Mouse (Mus musculus) left cerebral cortex, postnatal 25 days (tissue): ENCODE data around the gene Acss3. TPM values are rescaled to one million over a fixed set of nuclear protein-coding genes. Genes with fewer than 3 reads are reported as not detected.
A peak's percentile ranks its signal among the peaks of the same experiment; 100 is the strongest.

Experiments used
- DNase-seq, 2 experiments: peaks; one replicate each; pipeline ENCODE4 v3.0.0; 2022; ENCODE audit warnings: low spot score in 2 of 2, mixed read lengths in 1 of 2
- intact Hi-C: fragments of 180-260 bp; cut with DNase I; formaldehyde crosslinking; loops from one replicate; pipeline ENCODE4 v1.15.1; 2025
- total RNA-seq, 2 experiments: library from RNA; stranded (reverse); gene quantifications; 2 replicates each; pipeline ENCODE4 v1.2.3; 2021

Gene Acss3
- total RNA-seq, 2 experiments from 2014 or later: 0.64 to 0.73 TPM

GRCm38 (mm10) chr10:107039211-107039610 is 84.3 kb downstream of the Acss3 start:
- DNase-seq: no peak
- intact Hi-C loops: no loop called here

DNA sequence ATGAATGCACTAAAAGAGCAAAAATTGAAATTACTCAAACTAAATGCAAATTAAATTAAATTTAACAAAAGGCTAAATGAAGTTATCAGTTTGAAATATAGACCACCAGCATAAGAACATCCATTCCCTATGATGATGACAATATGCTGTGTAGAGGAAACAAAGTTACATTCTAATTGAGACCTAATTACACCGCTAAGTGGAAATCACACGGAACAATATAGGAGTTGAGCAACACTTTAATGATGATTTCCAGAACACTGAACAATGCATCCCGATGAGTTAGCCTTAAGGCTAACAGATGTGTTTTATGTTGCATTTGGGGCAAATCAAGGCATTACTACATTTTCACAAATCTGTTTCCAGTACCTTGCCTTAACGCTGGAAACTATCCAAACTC is 99.2 kb downstream of the Acss3 start:
- intact Hi-C loops: no loop called here

DNA sequence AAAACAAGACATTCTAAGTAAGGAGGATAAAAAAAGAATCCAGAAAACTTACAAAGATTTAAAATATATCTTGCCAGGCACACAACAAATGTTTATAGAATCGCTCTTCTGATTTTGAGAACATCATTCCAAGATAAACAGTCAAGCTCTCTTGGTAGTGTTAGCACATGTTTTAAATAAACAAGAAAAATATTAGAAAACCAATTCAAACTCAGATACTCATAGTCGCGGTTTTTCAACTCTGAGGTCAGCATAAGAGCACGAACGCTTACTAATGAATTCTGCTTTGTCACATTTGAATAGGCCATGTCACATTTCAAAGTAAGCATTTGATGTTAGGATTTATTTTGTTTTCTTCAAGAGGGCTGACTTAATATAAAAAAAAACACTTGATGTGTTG is 102.3 kb downstream of the Acss3 start:
- DNase-seq: no peak
- intact Hi-C loops: no loop called here

More for the DNA sequence above, 99.2 kb downstream of the Acss3 start:
- DNase-seq: no peak

DNA sequence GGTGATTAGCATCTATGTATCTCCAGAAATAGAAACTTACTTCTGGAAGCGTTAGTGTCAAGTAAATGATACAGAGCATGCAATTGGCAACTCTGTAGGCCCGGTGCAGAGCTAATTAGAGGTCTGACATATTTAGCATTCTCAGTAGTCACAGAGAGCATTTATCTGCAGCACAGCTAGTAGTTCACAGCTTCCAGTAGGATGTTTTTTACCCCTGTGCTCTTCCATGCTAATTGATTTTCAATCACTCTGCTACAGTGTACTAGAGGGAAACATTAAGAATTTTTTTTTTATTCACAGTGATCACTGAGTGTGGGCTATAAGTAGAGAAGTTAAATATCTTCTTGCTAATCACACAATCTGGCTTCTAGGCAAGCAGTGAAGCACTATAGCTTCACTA is 112.3 kb downstream of the Acss3 start:
- intact Hi-C loops: no loop called here
- no peak for DNase-seq

DNA sequence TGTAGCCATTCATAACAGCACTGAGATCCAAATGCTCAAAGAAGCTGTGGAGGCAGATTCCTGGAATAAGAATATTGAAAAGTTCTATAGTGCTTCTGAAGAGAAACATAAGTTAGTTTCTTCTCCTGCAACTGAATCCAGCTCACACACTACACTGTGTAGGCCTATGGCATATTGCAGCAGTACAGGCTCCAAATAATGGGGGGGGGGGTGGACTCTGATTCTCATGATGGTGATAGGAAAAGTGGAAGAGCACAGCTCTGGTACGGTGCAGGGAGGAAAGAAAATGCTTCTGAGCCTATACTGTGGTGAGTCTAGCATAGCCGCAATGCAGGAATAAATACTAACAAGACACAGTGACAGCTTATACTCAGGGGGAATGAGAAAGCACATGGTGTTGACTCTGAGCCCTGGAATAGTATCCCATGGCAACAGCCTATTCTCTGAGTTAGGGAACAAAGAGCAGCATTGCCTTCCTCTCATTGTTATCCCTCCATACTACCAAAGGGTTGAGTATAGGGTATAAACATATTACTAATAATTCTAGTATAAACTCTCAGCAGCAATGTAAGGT is 125.3 kb downstream of the Acss3 start:
- no peak for DNase-seq

GRCm38 (mm10) chr10:106989478-106989877 is 134.0 kb downstream of the Acss3 start:
- DNase-seq: no peak
- intact Hi-C loops: no loop called here

More for the DNA sequence above, 125.3 kb downstream of the Acss3 start:
- intact Hi-C loops: no loop called here

DNA sequence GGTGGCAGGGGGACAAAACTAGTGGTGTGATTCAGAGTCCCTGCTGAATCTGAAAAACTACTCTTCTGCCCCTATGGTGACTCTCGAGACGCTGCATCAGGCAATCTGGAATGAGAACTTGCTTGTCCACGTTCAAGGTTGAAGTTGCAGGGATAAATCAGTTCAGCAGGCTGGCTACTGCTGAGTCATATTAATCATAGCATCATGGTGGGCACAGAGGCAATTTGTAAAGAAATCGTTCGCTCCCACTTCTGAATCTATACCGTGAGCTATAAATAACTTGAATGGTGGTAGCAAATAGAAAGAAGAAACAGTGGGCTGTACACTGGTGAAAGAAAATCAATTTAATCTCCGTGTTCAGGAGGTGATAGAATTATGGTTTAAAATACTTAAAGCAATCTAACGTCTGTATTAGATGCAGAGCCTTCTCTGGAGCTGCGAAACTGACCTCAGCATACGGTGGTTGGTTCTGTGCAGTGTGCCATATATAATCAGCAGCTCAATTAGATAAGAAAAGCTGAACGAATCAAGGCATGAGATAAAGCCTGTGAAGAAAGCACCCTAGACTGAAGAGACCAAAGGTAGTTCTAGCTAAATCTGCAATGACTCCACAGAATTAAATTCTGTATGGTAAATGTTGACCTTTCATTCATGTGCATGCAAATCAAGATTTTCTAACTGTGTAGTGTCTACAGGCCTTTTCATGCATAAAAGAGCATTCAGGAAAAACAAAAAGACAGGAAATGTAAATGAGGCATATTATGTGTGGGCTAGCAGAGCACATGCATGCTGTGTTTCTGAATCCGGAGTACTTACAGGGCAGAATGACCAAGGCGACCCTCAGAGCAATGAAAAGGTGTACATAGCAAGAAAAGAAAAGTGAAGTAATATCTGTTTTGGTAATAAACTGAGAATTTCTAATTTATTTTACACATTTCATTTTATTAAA is 148.0 kb downstream of the Acss3 start:
- intact Hi-C loops: no loop called here
- DNase-seq: no peak

GRCm38 (mm10) chr10:106959026-106959425 is 164.4 kb downstream of the Acss3 start:
- intact Hi-C loops: no loop called here
- peak in 1 of 2 experiments; percentile 22 for DNase-seq

- no peak for DNase-seq
- intact Hi-C loops: no loop called here
Measured at GRCm38 (mm10) chr10:106941380-106941779, 182.1 kb downstream of the Acss3 start.

DNA sequence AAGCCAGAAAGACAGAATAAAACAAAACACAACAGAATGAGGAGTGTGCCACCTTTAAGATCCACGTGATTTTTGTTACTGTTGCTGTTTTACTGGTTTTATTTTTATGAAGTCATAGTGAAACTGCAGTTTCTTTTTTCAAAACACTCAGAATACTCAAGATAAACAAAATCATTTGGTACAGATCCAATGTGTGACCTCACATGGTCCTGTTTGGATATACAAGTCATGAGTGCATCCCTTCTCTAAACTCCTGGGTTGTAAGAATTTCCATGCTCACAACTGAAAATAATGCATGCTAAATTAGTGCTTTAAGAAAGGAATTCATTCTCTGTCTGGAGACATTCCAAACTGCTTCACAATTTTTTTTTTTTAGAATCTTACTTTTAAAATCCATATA is 184.0 kb downstream of the Acss3 start:
- intact Hi-C loops: loop anchor here (2.0 kb wide), 1 partner anchor 333 kb away; no protein-coding TSS in a partner anchor
- DNase-seq: no peak

- DNase-seq: peak in 1 of 2 experiments; percentile 61
- intact Hi-C loops: loop anchor here (2.0 kb wide), 1 partner anchor 334 kb away; no protein-coding TSS in a partner anchor
Measured at GRCm38 (mm10) chr10:106938851-106939250, 184.6 kb downstream of the Acss3 start.

- intact Hi-C loops: no loop called here
- no peak for DNase-seq
Measured at GRCm38 (mm10) chr10:106936996-106937395, 186.5 kb downstream of the Acss3 start.

- peak in 1 of 2 experiments; percentile 61 for DNase-seq
- intact Hi-C loops: loop anchor here (2.0 to 5.0 kb wide), 4 partner anchors 456 to 990 kb away; no protein-coding TSS in a partner anchor
Measured at GRCm38 (mm10) chr10:106932571-106933073, 190.8 kb downstream of the Acss3 start.

DNA sequence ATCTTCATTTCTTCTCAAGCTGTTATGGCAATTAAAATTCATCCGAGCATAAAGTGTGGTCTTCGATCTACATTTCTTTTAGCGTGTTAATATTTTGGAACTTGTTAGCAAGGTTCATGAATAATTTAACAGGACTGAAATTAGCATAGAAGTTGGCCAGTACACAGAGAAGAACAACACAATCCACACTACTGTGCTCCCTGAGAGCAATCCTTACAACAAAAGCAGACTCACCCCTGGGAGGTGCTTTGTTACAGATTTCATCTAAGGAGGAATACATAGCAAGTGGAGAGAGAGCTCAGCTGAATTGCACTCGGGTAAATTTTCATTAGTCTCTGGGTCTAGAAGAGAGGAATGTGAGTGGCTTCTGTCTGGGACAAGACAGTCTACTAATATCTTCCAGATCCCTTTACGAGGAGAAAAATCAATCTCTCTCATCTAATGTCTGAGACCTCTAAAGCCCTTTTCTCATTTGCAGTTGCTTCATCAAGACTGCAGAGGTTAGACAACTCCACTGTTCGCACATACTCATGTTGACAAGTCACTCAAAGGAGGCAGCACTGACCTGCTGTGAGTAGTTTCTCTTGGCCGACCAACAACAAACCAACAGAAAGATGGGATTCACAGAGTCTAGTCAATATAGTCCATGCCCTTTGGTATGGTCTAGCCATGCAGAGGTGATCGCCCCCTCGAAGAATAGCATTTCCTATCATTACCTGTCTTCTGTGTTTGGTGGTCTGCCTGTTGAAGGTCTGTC is 194.7 kb downstream of the Acss3 start:
- DNase-seq: no peak
- intact Hi-C loops: no loop called here

GRCm38 (mm10) chr10:106924798-106925197 is 198.7 kb downstream of the Acss3 start:
- no peak for DNase-seq
- intact Hi-C loops: no loop called here

DNA sequence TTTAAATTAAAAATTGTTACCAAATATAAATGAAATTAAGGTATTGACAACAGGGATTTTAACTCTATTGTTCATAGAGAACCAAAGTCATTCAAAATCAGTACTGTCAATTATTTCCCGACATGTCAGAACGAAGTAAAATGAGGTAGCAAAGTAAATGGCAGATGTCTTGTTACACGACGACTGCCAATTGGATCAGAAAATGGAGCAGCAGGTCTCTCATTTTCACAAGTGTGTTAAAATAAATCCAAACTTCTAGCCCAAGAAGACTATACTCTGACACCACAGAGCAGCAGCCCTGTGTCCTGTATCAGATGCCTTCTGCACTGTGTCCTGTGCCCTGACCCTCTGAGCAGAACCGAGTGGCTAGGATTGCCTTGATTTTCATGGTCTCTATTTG is 199.1 kb downstream of the Acss3 start:
- intact Hi-C loops: no loop called here
- no peak for DNase-seq

- intact Hi-C loops: loop anchor here (5.0 kb wide), 2 partner anchors 283 to 303 kb away; no protein-coding TSS in a partner anchor
Measured at GRCm38 (mm10) chr10:106914822-106915221, 208.6 kb downstream of the Acss3 start.

GRCm38 (mm10) chr10:106914275-106914674 is 209.2 kb downstream of the Acss3 start:
- intact Hi-C loops: loop anchor here (5.0 kb wide), 2 partner anchors 282 to 302 kb away; no protein-coding TSS in a partner anchor
- DNase-seq: no peak

More at GRCm38 (mm10) chr10:106914822-106915221, 208.6 kb downstream of the Acss3 start:
- peak in 1 of 2 experiments; percentile 28 for DNase-seq

GRCm38 (mm10) chr10:106913032-106913431 is 210.4 kb downstream of the Acss3 start:
- intact Hi-C loops: loop anchor here (5.0 kb wide), 2 partner anchors 281 to 301 kb away; no protein-coding TSS in a partner anchor
- DNase-seq: no peak
